Mouse (Mus musculus) heart, postnatal 4 days (tissue): ENCODE results near the gene Ptx3. TPM values are rescaled to one million over a fixed set of nuclear protein-coding genes. Genes with fewer than 3 reads are reported as not detected.

Experiments used
- DNase-seq: peaks from one replicate; pipeline ENCODE4 v3.0.0; 2021
- total RNA-seq, 2 experiments: library from RNA; stranded (reverse); gene quantifications; 2 replicates each; pipeline ENCODE4 v1.2.3; 2021

Ptx3 gene
- total RNA-seq: 1 to 10 TPM; 3.7 to 4.3 TPM

DNA sequence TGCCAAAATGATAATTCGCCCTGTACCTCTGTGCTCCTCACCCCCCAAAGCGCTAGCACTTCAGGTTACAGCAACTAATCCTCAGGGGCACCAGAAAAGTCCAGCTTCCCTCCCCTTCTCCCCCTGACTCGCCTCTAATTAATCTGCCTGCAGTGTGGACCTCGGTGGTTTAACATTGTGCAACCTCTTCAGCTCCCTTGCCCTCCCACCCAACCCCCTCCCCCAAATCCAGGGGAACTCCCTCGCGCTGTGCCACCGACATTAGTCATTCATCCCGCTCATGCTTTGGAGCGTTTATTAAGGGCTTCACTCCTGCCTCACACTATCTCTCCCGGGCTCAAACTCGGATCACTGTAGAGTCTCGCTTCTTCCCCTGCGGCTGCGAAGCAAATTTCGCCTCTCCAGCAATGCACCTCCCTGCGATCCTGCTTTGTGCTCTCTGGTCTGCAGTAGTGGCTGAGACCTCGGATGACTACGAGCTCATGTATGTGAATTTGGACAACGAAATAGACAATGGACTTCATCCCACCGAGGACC is at the start of gene Ptx3:
Ptx3 (plus strand) TSS at position 256 of the 537 bp plus-strand sequence.
- DNase-seq: peak; percentile 13

GRCm38 (mm10) chr3:66172907-66173306 is 46.8 kb upstream of the Ptx3 start:
- peak; percentile 5 for DNase-seq

GRCm38 (mm10) chr3:66179647-66180046 is 40.1 kb upstream of the Ptx3 start:
- no peak for DNase-seq

- no peak for DNase-seq
Measured at GRCm38 (mm10) chr3:66193910-66194562, 25.7 kb upstream of the Ptx3 start.

DNA sequence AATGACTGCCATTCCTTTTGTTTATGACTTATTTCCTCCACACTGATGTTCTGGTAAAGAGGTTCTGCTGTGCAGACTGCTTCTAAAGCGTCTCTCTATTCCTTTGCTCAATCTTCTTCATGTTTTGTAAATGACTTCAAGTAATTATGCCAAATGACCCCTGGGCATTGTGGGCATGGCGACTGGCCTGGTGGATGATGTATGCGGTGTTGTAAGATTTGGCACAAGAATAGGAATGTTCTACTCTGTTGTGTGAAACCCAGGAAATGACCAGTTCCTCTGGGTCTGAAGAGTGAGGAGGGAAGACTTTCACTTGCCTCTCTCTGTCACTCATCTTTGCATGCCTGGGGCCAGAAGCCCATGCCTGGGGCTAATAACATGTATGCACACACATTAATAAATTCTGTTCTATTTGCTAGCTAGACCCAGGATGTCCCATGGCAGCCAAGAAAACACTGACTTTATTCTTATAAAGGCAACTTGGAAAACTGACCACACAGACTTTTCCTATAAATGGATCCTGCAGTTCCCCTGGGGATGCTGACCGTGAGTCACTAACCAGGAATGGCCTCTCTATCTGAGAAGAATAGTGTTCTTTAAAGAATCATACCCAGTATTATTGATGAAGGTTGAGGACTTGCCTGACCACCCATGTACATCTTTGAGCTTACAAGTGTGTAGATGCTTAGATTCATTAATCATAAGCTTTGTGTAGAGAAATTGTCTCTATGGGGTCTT is 10.7 kb upstream of the Ptx3 start:
- DNase-seq: peak; percentile 18

- DNase-seq: no peak
Measured at GRCm38 (mm10) chr3:66213524-66213923, 6.2 kb upstream of the Ptx3 start.

DNA sequence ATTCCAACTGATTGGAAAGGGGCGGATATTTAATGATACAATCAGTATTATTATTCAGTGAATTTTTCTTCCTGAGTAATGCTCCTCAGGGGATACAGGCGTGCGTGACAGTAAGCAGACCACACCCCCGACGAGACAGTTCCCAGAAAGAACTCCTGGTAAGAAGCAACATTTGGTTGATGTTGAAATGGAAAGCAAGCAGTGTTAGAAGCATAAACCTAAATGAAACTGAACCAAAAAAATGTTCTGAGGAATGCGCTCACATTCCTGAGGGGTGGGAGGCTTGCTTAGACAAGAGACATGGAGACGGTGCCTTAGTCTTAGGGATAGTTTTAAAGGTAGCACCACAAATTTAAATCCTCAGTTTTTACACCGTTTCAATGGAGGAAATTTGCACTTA is 4.0 kb upstream of the Ptx3 start:
- no peak for DNase-seq

DNA sequence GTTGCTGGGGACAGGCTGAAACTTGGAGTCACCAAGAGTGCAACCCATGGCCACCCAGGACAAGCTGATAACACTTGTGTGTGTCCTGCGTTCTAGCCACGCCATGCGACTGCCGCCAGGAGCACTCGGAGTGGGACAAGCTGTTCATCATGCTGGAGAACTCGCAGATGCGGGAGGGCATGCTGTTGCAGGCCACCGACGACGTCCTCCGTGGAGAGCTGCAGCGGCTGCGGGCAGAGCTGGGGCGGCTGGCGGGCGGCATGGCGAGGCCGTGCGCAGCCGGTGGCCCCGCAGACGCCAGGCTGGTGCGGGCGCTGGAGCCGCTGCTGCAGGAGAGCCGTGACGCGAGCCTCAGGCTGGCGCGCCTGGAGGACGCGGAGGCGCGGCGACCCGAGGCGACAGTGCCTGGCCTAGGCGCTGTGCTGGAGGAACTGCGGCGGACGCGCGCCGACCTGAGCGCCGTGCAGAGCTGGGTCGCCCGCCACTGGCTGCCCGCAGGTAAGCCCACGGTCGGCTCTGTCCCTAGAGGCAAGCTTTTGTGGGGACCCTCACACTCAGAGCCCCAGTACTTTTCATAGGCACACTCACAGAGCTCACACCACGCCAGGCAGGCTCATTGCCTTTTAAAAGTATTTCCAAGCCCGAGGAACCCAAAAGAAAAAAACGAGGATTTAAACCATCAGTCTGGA is 988 bp downstream of the Ptx3 start:
- DNase-seq: peak; percentile 54

GRCm38 (mm10) chr3:66221243-66221611 is 1.5 kb downstream of the Ptx3 start:
- peak; percentile 49 for DNase-seq

- peak; percentile 17 for DNase-seq
Measured at GRCm38 (mm10) chr3:66224931-66225537, 5.3 kb downstream of the Ptx3 start.

- peak; percentile 25 for DNase-seq
Measured at GRCm38 (mm10) chr3:66236234-66236871, 16.6 kb downstream of the Ptx3 start.

- DNase-seq: no peak
Measured at GRCm38 (mm10) chr3:66240476-66240875, 20.8 kb downstream of the Ptx3 start.

GRCm38 (mm10) chr3:66251842-66252241 is 32.1 kb downstream of the Ptx3 start:
- DNase-seq: no peak

- no peak for DNase-seq
Measured at GRCm38 (mm10) chr3:66254504-66255105, 34.9 kb downstream of the Ptx3 start.

DNA sequence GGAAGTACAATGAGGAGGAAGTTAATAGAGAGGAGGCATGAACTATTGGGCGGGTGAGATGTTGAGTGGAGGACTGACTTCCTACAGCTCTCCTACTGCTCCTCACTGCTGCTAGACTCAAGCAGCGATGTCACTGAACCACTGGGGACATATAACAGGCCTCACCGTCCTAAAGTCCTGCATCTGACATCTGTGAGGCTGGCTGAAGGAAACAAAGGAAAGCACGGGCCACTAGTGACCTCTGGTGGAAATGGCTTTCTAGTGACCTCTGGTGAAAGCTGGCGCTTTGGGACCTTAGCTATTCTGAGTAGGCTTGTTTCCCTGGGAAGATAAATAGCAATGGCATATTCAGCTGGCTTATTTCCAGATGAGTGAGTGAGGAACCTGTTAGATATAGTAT is 42.6 kb downstream of the Ptx3 start:
- peak; percentile 60 for DNase-seq

DNA sequence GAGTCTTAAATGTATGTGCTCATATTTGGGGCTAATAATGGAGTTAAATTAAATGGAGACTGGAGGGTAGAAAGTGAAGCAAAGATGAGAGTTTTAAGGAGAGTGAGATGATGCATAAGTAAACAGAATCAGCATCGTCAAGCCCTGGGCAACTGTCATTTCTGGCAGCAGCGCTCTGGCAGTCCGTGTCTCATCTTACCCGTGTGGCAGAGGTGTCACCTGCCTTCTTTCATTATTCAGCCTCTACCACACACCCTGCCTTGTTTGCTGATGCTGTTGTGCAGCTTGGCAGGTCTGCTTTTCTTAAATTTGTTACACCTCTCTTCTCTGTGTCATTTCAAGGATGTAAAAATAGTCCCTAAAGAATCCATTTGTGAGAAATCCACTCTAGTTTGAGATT is 43.6 kb downstream of the Ptx3 start:
- no peak for DNase-seq

Other genes starting within 250 kb of the Ptx3 start
- 1 to 10 TPM; 1.1 to 1.4 TPM for gene Veph1, start 76.9 kb downstream of the Ptx3 start, total RNA-seq